Mouse (Mus musculus): ENCODE measurements around the gene Cyb561a3.

DNA sequence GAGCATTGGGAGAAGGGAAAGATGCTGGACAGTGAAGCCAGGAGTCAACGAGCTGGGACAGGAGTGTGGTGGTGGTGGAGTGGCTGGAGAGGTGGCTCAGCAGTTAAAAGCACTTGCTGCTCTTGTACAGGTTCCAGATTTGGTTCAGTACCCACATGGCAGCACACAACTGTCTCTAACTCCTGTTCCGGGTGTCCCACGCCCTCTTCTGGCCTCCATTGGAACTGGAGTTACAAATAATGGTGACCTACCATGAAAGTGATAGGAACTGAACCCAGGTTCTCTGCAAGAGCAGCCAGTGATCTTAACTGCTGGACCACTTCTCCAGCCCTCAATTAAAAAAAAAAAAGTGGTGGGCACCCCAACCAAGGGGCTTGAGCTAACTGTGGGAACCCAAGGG lies 21.2 kb downstream of the Cyb561a3 start:
- TF ChIP-seq CTCF (IDR thresholded peaks at IDR 0.05; ENCODE audit: low read depth, low read length) (no peak; the same call in 1 of the 2 replicates), GATA1 (IDR thresholded peaks at IDR 0.05; ENCODE audit: borderline replicate concordance, low read length) (no peak)

All from G1E (cell line).